Mouse (Mus musculus): ENCODE results near the gene Med9.

Med9 gene

GRCm38 (mm10) chr11:59994318-59994717 lies 46.3 kb downstream of the Med9 start:
- no peak for DNase-seq (ENCODE audit: low read depth, low spot score)

GRCm38 (mm10) chr11:60001231-60001980 lies 53.4 kb downstream of the Med9 start:
- no peak for DNase-seq (ENCODE audit: low read depth, low spot score)

DNA sequence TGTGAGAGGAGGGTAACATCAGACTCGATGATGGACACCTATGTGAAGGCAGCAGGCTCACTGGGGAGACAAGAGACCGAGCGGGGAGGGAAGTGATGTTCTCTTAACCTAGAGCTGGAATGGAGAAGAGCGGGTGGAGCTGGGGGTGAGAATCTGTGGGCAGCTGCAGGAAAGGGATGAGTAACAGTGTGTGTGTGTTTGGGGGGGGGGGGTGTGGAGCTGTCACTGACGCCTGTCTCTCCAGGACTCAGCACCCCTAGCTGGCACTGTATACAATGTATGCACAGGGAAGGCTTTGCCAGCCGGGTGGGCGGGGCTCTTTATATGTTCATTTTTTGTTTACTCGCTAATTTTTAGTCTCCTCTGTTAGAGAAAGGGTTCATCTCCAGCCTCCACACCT lies 55.8 kb downstream of the Med9 start:
- DNase-seq (ENCODE audit: low read depth, low spot score) = no peak

- DNase-seq (ENCODE audit: low read depth, low spot score) = no peak
Observed at GRCm38 (mm10) chr11:60004716-60005115, 56.7 kb downstream of the Med9 start.

- no peak for DNase-seq (ENCODE audit: low read depth, low spot score)
Observed at GRCm38 (mm10) chr11:60005866-60006265, 57.9 kb downstream of the Med9 start.

DNA sequence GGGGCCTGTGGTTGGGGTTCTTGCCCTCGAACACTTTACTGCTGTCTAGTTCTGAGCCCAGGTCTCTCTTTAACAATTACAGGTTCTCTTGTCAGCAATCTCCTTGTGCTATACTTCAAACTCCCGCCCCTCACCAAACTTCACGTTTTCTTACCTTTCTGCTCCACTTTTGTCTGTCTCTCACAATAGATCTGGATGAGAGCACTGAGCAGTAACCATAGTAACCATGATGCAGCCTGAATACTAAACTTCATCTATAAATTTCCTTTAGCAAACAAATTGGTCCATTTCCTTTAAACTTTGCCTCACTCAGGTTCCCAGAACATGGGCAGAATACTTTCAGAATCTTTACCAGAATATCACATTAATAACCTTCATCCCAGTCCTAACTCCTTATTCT lies 61.4 kb downstream of the Med9 start:
- DNase-seq (ENCODE audit: low read depth, low spot score) = no peak

GRCm38 (mm10) chr11:60011516-60011915 lies 63.5 kb downstream of the Med9 start:
- DNase-seq (ENCODE audit: low read depth, low spot score) = no peak

All from forelimb bud, embryonic 11.5 days (tissue).